Mouse (Mus musculus) liver, adult 2 months (tissue): ENCODE data around the gene Klhl35.

Source experiments
- CTCF ChIP-seq: fragments of 200-500 bp; IDR thresholded peaks from 2 replicates; pipeline ENCODE4 v1.5.1; 2011; ENCODE audit warnings: low read depth, low read length, control low read depth
- POLR2A ChIP-seq: fragments of 200-500 bp; IDR thresholded peaks from 2 replicates; pipeline ENCODE4 v1.6.1; 2011; ENCODE audit warnings: low read length, control low read depth; ENCODE audit not compliant: insufficient read depth; ENCODE audit errors: extremely low read depth

GRCm38 (mm10) chr7:99473638-99474407, 8.0 kb downstream of the Klhl35 start:
- TF ChIP-seq CTCF (no peak), POLR2A (no peak)
